Mouse (Mus musculus): ENCODE measurements around the gene Hspbp1.
A peak's percentile ranks its signal among the peaks of the same experiment; 100 is the strongest.

The Hspbp1 gene

DNA sequence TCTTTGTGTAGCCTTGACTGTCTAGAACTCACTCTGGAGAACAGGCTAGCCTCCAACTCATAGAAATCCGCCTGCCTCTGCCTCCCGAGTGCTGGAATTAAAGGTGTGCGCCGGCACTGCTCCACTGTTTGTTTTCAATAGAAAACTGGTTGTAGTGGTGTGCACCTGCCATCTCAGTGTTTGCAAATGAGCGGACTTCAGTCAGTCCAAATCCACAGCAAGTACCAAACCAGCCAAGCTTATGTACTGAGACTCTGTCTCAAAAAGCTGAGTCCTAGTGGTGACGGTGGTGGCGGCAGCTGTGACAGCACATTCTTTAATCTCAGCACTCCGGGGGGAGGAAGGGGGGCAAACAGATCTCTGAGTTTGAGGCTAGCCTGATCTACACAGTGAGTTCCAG is 16.4 kb downstream of the Hspbp1 start:
- DNase-seq (ENCODE audit: low read depth, low spot score): no peak

DNA sequence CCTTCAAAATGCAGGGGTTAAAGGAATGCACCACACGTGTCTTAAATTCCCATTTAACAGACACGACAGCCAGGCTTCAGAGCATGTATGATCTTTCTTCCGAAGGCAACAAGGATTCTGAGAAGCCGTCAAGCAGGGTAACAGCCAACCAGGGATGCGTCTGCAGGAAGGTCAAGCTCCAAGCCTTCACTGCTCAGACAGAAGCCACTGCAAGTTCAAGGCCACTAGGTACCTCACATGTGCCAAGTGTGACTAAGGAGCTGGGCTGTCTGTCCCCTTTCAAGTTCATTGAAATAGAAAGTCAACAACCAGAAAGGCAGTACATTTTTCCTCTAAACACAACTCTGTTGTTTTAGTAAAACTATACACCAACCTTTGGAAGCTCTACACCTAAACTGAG is 18.0 kb downstream of the Hspbp1 start:
- no peak for DNase-seq (ENCODE audit: low read depth, low spot score)

DNA sequence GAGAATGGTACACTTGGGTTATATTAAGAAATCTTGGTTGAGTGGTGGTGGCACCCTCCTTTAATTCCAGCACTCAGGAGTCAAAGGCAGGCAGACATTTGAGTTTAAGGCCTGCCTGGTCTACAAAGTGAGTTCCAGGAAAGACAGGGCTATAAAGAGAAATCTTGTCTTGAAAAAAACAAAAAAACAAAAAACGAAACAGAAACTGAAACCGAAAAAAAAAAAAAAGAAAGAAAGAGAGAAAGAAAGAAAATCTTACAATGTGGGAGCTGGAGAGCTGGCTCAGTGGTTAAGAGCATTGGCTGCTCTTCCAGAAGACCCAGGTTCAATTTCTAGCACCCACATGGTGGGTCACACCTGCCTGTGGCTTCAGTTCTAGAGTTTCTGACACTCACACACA is 21.1 kb downstream of the Hspbp1 start:
- no peak for DNase-seq (ENCODE audit: low read depth, low spot score)

DNA sequence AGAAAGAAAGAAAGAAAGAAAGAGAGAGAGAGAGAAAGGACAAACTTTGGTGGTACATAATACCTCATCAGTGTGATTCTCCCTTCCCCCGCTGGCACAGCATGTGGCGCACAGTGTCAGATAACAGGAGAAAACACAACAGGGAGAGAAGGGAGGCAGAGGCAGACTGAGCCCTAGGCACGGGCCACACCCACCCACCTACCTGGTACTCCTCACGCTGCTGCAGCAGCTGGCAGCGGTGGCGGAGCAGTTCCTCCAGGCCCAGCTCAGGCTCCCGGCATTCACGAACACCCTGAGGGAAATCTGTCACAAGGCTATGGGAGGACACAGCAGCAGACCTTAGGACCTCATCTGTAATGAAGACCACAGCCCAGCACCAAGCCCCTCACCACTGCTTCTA is 21.7 kb downstream of the Hspbp1 start:
- DNase-seq (ENCODE audit: low read depth, low spot score): no peak

DNA sequence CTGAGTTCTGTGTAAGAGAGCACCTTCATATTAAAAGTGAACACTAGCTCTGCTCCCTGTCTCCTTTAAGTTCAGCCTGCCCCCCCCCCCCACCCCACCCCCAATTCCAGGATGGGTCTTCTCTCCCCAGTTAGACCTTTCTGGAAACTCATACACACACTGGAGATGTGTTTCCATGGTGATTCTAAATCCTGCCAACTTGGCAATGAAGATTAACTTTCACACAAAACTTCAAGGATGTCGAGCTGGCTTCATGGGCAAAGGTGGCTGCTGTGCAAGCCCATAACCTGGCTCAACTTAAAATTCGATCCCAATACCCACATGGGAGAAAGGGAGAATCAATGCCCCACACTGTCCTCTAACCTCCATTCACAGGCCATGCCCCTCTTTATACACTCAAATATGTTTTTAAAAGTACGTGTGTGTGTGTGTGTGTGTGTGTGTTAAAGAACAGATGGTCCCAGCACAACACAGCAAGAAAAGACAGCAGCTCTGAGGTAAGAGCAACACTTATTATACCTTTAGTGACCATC is 24.9 kb downstream of the Hspbp1 start:
- no peak for DNase-seq (ENCODE audit: low read depth, low spot score)

DNA sequence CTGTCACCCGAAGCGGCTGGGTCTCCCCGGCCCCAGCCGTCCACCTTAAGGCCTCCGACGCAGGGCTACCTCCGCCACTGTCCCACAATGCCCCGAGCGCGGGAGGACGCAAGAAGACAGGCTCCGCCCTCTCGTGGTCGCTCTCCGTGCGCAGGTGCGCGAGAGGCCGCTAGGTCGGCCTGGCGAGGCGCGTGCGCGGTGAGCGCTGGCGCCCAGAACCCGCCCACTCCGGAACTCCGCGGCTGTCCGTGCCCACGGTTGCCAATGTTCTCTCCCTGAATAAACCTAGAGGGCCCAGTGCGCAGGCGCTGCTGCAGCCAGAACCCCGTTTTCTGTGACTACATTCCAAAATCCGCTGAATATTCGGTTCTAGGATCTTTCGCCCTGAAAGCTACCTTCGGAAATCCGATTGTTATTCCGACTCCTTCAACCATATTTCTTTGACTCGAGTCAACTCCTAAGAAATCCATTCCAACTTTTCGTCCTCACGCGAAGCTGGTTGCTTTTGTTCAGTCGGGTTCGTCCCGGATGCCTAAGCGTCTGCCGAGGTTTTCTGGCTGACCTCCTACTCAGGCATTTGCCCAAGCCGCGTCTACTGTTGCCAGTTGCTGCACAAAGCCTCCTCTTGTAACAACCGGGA is 25.8 kb downstream of the Hspbp1 start, which contains the start of gene Ppp6r1:
TSS of gene Ppp6r1 (minus strand) at position 108 of the 640 bp plus-strand sequence.
- DNase-seq (ENCODE audit: low read depth, low spot score): peak; percentile 96

DNA sequence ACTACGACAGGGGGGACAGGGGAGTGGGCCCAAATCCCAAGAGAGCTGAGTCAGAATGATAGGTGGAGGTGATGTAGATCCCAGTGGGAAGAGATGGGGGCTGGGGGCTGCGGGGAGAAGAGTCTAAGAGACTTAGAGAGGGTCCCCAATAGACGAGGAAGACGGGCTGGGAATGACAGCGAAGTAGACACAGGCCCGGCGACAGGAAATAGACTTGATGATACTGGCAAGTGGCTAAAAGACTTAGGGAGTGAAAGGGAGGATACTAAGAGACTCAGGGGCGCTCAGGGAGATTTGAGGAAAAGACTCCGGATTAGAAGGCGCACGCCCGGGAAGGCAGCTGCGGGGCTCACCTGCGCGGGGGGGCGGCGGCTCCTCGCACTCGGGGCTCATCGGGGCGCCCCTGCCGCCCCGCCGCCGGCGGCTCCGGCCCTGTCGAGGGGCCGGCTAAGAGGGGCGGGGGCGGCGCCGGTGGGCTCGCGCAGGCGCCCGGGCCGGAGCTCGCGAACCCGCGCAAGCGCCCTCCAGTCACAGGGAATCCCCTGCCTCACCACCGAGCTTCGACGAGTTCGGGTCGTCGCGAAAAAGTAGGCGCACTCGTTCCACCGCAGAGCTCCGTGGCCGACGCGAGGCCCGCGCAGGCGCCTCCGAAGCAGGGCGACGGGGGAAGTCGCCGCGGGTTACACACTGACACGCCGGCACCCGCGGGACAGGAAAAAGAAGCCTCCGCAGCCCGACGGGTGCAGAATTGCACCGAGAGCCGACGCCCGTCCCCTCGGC is 26.6 kb downstream of the Hspbp1 start:
- peak; percentile 28 for DNase-seq (ENCODE audit: low read depth, low spot score)

DNA sequence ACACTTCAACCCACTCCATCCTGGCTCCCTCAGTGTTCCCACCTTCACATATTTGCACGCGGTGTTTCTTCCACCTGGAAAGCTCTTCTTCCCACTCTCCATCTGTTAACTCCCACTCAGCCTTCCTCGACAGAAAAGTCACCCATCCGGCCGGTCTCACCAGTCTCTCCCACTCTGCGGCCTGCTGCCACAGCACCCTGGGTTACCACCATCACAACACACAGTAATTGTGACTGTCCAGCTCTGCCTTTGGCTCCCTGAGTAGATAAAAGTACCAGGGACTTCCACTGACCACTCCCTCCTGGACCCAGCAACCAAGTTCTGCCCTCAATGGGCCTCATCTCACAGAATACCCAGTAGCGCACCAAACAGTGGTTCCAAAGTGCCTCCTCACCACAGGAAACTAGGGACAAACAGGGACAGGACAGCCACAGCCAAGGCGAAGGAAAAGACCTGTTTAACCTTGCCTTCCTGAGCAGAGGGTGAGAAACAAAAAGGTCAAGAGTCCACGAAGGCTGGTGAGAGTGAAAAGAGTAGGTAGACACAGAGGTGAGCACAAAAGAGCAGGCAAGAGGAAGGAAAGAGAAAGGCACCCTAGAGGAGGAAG is 27.2 kb downstream of the Hspbp1 start:
- no peak for DNase-seq (ENCODE audit: low read depth, low spot score)

DNA sequence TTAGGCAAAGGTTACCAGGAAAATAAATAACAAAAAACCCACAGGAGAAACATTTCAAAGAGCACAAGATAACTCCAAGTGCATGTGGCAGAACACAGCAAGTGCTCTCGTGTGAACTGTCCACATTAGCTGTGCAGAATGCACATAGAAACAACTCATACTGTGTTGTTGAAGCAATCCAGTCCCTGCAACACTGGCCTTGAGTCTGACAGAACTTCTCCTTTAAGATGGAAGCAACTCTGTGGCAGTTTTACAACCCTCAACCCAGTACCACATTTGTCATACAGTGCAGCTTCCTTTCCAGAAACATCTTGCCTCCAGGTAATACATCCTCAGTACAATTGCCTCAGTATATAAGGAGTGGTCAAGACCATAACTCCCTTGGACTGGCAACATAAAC is 28.1 kb downstream of the Hspbp1 start:
- DNase-seq (ENCODE audit: low read depth, low spot score): no peak

DNA sequence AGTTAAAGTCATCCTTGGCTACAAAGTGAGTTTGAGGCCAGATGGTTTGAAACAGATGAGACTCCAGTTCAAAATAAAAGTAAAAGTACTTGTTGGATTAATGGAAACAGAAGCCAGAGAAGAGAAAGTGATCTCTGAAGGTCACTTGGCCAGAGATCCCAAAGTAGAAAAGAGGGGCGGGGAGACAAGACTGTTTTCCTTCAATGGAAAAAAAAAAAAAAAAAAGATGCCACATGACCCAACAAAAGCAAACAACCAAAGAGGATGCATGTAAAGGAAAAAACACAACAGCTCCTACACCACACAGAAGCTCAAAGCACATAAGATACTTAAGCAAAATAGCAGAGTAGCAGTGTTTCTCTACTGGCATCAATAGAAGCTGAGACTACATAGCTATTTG is 29.0 kb downstream of the Hspbp1 start:
- DNase-seq (ENCODE audit: low read depth, low spot score): no peak

DNA sequence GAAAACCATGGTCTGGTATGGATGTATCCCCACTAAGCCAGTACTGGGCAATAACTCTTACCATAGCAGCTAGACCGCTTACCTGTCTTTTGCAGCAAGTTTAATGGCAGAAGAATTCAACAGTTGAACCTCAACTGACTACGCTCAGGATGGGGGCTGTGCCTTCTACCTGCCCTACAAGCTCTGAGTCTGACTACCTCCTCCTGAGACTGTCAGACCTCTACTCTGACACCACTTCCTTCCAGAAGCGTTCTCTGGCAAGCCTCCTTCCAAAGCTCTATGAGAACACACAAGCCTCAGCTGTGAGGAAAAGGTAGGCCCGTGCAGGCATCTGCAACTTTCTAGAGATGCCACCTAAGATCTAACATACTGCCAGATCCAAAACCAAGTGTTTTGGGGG is 29.5 kb downstream of the Hspbp1 start:
- no peak for DNase-seq (ENCODE audit: low read depth, low spot score)

DNA sequence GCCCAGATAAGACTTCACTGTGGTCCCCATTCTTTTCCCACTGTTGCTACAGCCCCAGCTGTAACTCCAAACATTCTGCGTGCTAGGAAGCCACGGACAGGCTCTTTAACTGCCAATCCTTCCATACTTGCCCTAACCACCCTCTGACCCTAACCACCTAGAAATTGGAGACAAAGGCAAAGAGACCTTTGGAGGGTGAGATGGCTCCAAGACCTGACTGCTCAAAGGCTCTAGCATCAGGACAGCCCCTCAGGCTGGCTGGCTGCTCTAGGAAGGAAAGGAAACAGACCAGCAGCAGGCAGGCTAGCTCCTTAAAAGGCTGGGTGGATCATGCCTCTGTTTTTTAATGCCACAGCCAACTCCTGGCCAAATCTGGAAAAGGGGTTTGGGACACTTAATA is 30.6 kb downstream of the Hspbp1 start:
- no peak for DNase-seq (ENCODE audit: low read depth, low spot score)

DNA sequence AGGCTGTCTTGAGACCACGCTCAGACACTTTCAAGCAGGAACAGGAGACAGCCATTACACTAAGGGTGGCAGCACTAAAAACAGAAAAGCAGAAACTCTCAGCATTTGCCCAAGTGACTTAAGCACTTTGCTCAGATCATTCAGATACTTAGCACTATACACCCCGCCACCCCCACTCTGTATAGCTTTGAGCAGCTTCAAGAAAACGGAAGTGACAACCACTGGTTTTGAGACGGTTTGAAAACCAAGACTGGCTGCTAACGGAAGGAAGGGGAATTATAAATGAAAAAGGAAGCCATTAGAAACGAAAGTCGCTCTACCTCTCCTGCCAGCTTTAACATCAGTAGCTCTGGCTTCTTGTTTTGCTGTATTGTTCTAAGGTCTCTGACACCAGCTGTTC is 31.1 kb downstream of the Hspbp1 start:
- no peak for DNase-seq (ENCODE audit: low read depth, low spot score)

DNA sequence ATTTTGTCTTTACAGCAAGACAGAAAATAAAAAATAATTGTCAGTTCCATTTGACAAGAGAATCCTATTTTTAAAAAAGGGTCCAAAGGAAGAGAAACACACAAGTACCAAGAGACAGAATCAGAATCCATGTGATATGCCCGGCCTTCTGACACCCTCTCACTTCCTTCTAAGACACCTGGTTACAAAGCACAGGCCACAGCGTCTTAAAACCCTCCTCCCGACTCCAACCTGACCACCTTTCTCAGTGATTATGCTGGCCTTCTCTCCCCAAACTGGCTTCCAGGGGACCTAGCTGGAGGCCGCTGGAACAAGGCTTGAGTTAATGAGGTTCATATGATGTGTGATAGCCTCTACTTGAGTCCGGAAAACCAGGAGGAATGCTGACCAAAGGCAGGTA is 31.5 kb downstream of the Hspbp1 start:
- DNase-seq (ENCODE audit: low read depth, low spot score): no peak

DNA sequence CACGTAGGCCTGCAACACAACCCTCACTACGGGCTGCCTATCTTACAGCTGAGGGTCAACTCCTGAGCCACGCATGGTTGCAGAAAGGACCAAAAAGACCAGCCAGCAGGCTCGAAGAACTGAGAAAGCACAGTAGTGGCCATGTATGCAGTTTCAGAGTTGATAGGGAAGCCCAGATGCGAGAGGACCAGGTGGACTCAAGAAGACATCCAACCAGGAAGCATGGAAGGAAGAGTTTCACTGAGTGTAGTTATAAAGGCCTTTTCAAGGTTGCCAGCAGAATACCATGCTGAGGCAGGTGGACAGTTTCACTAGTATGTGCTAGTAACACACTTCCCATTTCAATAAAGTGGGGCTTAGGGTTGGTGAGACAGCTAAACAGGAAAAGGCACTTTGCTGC is 32.1 kb downstream of the Hspbp1 start:
- DNase-seq (ENCODE audit: low read depth, low spot score): no peak

DNA sequence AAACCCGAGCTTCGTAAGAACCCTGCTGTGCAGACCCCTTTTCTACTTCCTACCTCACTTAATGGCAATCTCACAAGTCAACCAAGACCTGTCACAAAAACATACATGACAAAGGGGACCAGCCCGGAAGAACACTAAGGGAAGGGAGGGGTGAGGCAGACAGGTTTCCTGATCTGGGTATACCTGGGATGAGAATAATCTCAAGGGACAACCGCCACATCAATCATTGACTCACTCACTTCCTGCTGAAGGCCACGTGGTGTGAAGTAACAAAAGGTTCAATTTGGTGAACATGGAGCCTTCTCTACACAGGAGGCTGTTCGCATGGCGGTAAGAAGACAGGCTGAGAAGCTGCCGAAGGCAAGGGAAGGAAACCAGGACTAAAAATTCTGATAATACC is 33.3 kb downstream of the Hspbp1 start:
- no peak for DNase-seq (ENCODE audit: low read depth, low spot score)

DNA sequence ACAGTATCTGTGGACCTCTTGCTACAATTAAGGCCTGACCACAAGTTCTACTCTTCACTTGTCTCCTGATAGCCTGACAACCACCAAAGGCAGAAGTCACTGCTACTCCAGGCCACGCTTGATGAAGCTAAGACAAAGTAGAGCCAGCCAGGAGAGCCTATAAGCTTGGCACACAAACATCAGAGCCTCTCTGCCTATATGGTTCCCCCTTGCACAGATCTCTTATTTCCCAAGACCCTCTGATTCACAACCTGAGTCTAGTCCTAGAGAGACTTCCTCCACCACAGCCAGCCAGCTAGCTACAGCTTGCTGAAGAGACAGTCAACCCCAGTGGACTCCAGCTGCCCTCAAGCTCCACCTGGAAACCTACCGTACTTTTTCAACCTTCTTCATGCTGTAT is 36.9 kb downstream of the Hspbp1 start:
- DNase-seq (ENCODE audit: low read depth, low spot score): no peak

DNA sequence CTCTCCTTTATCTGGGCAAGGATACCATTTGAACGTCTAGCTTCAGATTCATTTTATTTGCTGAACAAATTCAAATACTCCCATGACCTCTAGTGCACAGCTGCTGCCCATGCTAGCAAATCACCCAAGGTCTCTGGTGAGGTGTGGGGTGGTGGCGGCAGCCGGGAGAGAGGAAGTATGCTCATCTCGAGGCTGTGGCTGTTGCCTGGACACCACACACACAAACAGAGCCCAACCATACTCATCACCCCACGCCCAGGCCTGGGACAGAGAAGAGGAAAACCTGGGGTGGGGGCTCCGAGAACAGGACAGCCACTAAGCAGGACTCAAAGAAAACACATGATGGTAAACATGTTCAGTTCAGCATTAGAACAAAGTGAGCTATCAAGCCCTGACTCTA is 37.6 kb downstream of the Hspbp1 start:
- DNase-seq (ENCODE audit: low read depth, low spot score): no peak

DNA sequence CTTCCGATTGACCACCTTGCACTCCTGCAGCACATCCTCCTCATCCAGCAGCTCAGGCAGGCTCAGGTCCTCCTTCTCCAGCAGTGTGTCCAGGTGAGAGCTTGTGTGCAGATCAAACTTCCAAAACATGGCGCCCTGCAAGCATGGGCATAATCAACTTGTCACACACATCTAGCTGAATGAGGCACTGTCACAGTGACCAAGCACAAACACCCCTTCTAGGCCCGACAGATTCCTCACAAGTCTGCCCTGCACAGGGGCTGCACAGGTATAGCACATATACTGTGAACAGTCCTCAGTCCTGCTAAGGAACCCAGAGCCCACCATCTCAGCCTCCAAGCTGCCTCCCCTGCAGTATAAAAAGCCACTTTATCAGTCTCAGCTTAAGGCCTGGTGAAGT is 38.1 kb downstream of the Hspbp1 start:
- DNase-seq (ENCODE audit: low read depth, low spot score): no peak

DNA sequence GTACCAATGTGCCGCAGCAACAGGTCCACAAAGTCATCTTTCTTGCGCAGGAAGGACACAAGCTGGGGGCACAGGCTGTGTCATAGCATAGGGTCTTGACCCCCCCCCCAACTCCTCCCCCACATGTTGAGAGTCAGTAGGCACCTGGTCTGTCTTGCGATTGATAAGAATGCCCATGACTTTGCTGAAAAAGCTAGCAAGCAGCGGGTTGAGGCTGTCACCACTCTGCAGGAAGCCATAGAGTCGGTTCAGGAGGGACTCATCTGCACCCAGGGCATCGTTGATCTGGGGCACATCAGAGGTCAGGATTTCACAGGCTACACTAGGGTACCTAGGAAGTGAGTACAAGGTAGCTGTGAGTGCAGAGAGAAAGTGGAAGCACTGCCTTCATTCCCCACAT is 41.6 kb downstream of the Hspbp1 start:
- no peak for DNase-seq (ENCODE audit: low read depth, low spot score)

DNA sequence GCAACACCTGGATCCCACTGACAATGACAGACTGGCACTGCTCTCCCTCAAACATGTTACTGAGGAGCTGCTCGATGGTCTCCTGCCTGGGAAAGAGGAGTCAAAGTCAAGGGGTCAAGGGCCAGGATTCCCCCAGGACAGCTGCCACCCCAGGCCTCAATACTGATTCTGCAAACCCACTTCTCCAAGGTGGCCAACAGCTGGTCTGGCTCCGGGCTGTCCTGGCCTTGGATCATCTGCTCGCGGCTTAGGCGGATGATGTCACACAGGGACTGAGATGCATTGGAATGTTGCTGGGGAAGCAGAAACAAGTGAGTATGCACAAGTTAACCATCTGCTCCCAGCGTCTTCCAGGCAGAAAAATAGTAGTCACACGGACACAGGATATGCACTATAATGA is 42.9 kb downstream of the Hspbp1 start:
- no peak for DNase-seq (ENCODE audit: low read depth, low spot score)

DNA sequence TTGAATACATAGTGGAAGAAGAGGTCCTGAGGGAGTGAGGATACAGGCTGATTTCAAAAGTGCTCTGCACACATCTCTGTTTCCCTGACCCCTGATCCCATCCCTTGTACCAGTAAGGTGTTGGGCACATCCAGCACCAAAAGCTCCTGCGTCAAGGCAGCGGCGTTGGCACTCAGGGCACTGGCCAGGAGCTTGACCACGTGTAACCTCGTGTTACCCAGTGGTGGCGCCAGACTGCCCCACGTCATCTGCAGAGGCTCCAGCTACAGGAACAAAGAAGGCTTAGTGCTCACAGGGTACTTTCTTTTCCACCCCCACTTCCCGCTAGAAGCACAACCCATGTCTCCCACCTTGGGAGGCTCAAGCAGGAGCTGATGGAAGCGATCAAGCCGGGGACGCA is 43.7 kb downstream of the Hspbp1 start:
- no peak for DNase-seq (ENCODE audit: low read depth, low spot score)

DNA sequence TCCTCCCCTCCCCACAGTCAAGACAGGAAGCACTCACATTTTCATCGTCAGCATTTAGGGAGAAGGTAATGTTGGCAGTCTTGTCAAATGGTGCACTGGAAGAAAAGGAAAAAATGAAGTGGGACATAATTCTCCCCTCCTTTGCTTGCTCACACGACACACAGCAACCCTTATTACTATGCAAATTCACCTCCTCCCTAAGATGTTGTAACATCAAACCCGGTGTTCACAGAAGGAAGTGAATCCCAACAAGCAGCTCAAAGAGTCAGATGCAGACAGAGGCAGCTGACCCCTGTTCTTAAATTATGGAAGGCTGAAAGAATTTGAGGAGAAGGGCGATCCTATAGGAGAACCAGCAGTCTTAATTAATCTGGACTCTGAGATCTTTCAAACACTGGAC is 48.7 kb downstream of the Hspbp1 start:
- no peak for DNase-seq (ENCODE audit: low read depth, low spot score)

All from retina, postnatal 7 days (tissue).